Mouse (Mus musculus) ES-E14 (cell line): Measurements from ENCODE around the gene Nell1.

Experiments used
- HCFC1 ChIP-seq: IDR thresholded peaks from 2 replicates; pipeline ENCODE4 v1.6.1; 2012; ENCODE audit warnings: low read length, inconsistent platforms, borderline replicate concordance; ENCODE audit not compliant: insufficient read depth
- MAFK ChIP-seq: IDR thresholded peaks from 2 replicates; pipeline ENCODE4 v1.6.1; 2014; ENCODE audit warnings: mild to moderate bottlenecking, low read depth, low read length, inconsistent platforms; ENCODE audit not compliant: insufficient read depth

- TF ChIP-seq HCFC1, result no peak
- no peak for TF ChIP-seq MAFK
These were observed 532.4 kb downstream of the Nell1 start for GRCm38 (mm10) chr7:50507047-50507446.
